Mouse (Mus musculus) heart, embryonic 13.5 days (tissue): ENCODE data around the gene Pcdh18. TPM values are rescaled to one million over a fixed set of nuclear protein-coding genes. Genes with fewer than 3 reads are reported as not detected.
A peak's percentile ranks its signal among the peaks of the same experiment; 100 is the strongest.

Experiments
- ATAC-seq: fragments of 200-750 bp; cut with Nextera tagmentation; 2 replicates; pipeline ENCODE4 v1.8.0; 2017; ENCODE audit warnings: moderate TSS enrichment; ENCODE audit not compliant: insufficient number of reproducible peaks, low FRiP score, low TSS enrichment; ENCODE audit errors: extremely low read depth
- H3K27ac ChIP-seq: fragments of 300-500 bp; sonication (generic); replicated peaks from 2 replicates; pipeline ENCODE4 v1.5.1; 2015; ENCODE audit warnings: moderate library complexity, mild to moderate bottlenecking, inconsistent platforms
- H3K27me3 ChIP-seq: fragments of 300-500 bp; sonication (generic); replicated peaks from 2 replicates; pipeline ENCODE4 v1.6.1; 2015; ENCODE audit warnings: mild to moderate bottlenecking, inconsistent platforms
- H3K36me3 ChIP-seq: fragments of 300-500 bp; sonication (generic); 2 replicates; pipeline ENCODE4 v1.6.1; 2015; ENCODE audit warnings: mild to moderate bottlenecking, inconsistent platforms
- H3K4me1 ChIP-seq: fragments of 300-500 bp; sonication (generic); 2 replicates; pipeline ENCODE4 v1.6.1; 2015; ENCODE audit warnings: inconsistent platforms
- H3K4me2 ChIP-seq: fragments of 300-500 bp; sonication (generic); 2 replicates; pipeline ENCODE4 v1.6.1; 2015; ENCODE audit warnings: inconsistent platforms, mild to moderate bottlenecking, moderate library complexity
- H3K4me3 ChIP-seq: fragments of 300-500 bp; sonication (generic); 2 replicates; pipeline ENCODE4 v1.5.1; 2015; ENCODE audit warnings: moderate library complexity, mild to moderate bottlenecking, inconsistent platforms
- H3K9ac ChIP-seq: fragments of 300-500 bp; sonication (generic); 2 replicates; pipeline ENCODE4 v1.6.1; 2015; ENCODE audit warnings: inconsistent platforms, mild to moderate bottlenecking, moderate library complexity
- H3K9me3 ChIP-seq: fragments of 300-500 bp; sonication (generic); 2 replicates; pipeline ENCODE4 v1.6.1; 2016; ENCODE audit warnings: inconsistent platforms
- WGBS: fragments of 180-500 bp; shearing (Covaris S2); methylation state at CpG from one replicate; pipeline ENCODE4 v1.1.7; 2015; ENCODE audit warnings: mixed read lengths; 5-methylcytosine and 5-hydroxymethylcytosine counted together
- polyA plus RNA-seq: library from polyadenylated mRNA; unstranded; fragments of >200 nt; fragmentation: Nextera tagmentation; extraction: Ambion mirVana; gene quantifications from 2 replicates; pipeline ENCODE4 v1.2.1, GENCODE M21; 2015

Gene Pcdh18
- 21.0 and 21.9 TPM in 2 replicates for polyA plus RNA-seq

DNA sequence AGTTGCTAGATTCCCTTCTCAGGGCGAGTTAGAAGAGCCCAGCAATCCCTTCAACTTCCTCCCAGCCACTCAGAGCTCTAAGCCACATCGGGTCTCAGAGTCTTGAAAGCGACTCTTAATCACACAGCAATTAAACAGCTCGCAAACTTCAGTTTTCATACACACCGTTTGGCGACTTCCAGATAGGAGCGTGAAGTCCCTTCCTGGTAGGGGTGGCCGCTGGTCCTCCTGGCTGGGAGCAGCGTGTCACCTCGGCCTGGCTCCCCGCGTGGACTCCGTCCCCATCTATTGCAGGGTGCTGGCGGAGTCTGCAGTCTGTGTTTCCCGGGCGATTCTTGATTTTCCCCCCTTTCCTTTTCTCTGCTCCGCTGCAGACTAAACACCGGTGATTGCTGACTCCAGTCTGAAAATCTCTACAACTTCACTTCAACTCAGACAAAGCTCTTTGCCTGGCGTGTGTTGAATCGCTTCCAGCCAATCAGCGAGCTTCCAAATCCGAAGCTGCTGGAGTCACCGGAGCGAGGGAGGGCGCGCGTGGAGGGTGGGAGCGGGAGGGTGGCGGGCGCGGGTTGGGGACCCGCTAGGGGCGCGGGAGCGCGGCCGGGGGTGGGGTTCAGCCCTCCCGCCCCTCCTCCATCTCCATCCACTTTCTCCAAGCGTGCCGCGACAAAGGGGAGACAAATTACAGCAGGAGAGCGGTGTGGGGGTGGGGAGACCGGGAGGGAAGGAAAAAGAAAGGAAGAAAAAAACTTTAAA lies at the start of gene Pcdh18:
Gene Pcdh18 (minus strand): TSS at position 456 of the 756 bp plus-strand sequence.
- peak; percentile 72 for ATAC-seq
- H3K9me3 ChIP-seq: no peaks in the 10 kb centered on the region
- H3K27me3 ChIP-seq: no peaks in the 10 kb centered on the region
- WGBS: under 1% methylated on average over 43 of the region's 43 CpGs
- peaks cover 35% of the 10 kb centered on the region for H3K4me1 ChIP-seq
- peak within 1 kb of the TSS; percentile 68 for H3K4me2 ChIP-seq
- peak within 1 kb of the TSS; percentile 88 for H3K9ac ChIP-seq
- peaks cover 27% of the 10 kb centered on the region for H3K36me3 ChIP-seq
- peak within 1 kb of the TSS; percentile 95 for H3K27ac ChIP-seq
- H3K4me3 ChIP-seq: peak within 1 kb of the TSS; percentile 72

DNA sequence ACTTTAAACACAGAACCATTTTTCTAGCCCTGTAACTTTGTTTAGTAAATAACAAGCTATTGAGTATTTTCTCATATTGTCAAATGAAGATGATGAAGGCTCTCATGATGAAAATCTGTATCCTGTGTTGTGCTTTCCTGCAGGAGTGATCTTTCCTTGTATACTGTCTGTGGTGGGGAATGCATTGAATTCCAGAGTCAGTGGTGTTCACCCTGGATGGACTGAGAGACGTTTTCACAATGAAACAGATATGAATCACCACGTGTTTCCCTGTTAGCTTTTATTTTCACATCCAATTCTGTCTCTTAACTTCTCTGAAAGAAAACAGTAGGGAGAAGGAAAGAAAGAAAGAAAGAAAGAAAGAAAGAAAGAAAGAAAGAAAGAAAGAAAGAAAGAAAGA lies 49.7 kb upstream of the Pcdh18 start:
- no peak overlapping the region for H3K9ac ChIP-seq
- H3K4me1 ChIP-seq: peaks cover 25% of the 10 kb centered on the region
- H3K36me3 ChIP-seq: no peaks in the 10 kb centered on the region
- WGBS: 34% methylated on average over 2 of the region's 2 CpGs
- H3K4me3 ChIP-seq: no peak overlapping the region
- no peak overlapping the region for H3K27ac ChIP-seq
- H3K4me2 ChIP-seq: no peak overlapping the region
- no peaks in the 10 kb centered on the region for H3K9me3 ChIP-seq
- ATAC-seq: no peak
- H3K27me3 ChIP-seq: no peaks in the 10 kb centered on the region

DNA sequence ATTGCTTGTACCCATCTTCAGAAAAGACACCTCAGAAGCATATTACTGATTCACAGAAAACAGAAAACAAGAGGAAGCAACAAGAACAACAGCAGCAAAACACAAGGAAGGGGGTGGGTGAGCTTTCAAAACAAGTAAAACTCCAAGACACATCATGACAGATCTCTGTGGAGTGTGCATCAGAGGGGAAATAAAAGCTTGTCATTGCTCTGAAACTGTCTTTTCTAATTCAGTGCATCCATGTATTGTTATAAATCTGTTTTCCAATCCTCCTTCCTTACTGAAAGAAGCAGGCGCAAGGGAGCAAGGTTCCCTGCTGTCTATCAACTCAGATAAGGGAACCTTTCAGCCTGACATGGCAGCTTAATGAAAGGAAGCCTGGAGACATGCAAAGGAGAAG lies 48.4 kb upstream of the Pcdh18 start:
- no peak for ATAC-seq
- H3K9me3 ChIP-seq: no peaks in the 10 kb centered on the region
- H3K36me3 ChIP-seq: no peaks in the 10 kb centered on the region
- H3K4me2 ChIP-seq: no peak overlapping the region
- H3K4me1 ChIP-seq: peaks cover 25% of the 10 kb centered on the region
- H3K27ac ChIP-seq: no peak overlapping the region
- no peaks in the 10 kb centered on the region for H3K27me3 ChIP-seq
- H3K9ac ChIP-seq: no peak overlapping the region
- WGBS: 53% methylated on average over 1 of the region's 1 CpGs
- H3K4me3 ChIP-seq: no peak overlapping the region

DNA sequence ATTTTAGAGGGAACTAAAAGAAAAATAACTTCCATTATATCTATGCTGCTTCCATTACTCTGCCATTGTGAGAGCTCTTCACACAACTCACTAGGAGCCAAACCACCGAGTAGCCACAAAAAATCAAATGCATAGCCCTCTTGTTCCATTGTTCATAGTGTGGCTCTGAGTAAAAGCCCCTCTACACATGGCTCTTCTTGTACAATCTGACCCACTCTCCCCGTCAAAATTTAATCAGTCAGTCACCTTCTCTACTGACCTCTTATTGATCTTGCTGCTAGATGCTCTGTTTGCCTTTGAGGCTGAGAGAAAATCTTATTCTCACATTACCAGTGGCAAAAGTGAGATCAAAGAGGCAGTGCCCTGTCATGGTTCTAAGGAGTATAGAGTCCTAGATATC lies 31.2 kb upstream of the Pcdh18 start:
- 58% methylated on average over 2 of the region's 2 CpGs for WGBS
- ATAC-seq: no peak
- no peak overlapping the region for H3K9ac ChIP-seq

DNA sequence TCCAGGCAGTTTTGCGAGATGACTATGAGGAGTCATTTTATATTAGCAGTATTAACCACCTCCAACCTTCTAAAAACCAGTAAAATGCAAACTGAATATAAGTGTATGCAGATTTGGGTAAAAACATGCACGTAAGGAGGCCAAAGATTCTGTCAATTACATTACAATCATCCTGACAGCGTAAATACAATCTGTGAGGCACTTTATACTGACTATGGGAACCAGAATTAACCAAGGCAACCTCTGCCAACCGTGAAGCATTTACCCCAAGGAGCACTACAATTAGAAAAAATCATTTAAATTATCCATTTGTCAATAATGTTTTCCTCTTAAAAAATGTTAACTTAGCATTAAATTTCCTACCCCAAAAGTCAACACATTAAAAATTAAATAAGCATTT lies 30.6 kb upstream of the Pcdh18 start:
- 80% methylated on average over 4 of the region's 4 CpGs for WGBS
- H3K4me2 ChIP-seq: no peak overlapping the region
- no peaks in the 10 kb centered on the region for H3K27me3 ChIP-seq
- ATAC-seq: no peak
- H3K4me3 ChIP-seq: no peak overlapping the region
- no peak overlapping the region for H3K9ac ChIP-seq
- H3K9me3 ChIP-seq: no peaks in the 10 kb centered on the region
- H3K4me1 ChIP-seq: no peaks in the 10 kb centered on the region
- no peaks in the 10 kb centered on the region for H3K36me3 ChIP-seq
- no peak overlapping the region for H3K27ac ChIP-seq

More for the DNA sequence above, 31.2 kb upstream of the Pcdh18 start:
- Histone ChIP-seq H3K9me3 (no peaks in the 10 kb centered on the region), H3K4me1 (no peaks in the 10 kb centered on the region), H3K27ac (no peak overlapping the region), H3K36me3 (no peaks in the 10 kb centered on the region), H3K27me3 (no peaks in the 10 kb centered on the region), H3K4me3 (no peak overlapping the region), H3K4me2 (no peak overlapping the region)

DNA sequence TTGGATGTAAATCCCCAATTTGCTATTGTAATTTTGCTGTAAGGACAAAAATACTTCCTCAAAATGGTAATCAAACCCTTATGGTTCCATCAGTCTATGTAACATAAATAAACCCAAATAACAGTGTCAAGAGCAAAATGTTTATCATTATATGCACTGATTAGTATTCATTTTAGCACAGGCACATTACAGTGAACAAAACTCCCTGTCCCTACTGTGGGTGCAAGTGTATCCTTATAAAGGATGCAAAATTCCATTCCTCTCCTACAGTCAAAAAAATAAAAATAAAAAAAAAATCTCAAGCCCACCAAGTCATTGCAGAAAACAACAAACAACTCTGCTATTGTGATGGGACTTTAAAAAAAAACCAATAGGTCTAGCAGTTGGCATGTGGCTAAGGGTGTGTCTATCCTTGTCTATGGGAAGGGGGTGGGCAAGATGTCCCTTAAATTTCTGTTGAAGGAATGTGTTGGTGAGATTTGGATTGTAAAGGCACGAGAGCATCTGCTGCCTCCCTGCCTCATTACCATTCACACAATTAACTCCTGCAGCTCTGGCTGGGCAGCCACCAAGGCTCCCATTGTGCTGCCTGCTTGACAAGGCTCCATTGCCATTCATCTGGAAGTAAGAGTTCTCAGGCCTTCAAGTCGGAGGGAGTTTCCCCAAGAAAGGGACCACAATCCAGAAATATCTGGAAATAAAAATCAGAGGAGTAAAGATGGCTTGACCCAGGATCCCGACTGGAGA lies 12.0 kb upstream of the Pcdh18 start:
- Histone ChIP-seq H3K4me3 (no peak overlapping the region), H3K9me3 (no peaks in the 10 kb centered on the region), H3K27me3 (no peaks in the 10 kb centered on the region), H3K4me2 (no peak overlapping the region), H3K4me1 (peaks cover 6% of the 10 kb centered on the region; the same call in 1 of the 2 replicates), H3K36me3 (no peaks in the 10 kb centered on the region), H3K27ac (no peak overlapping the region), H3K9ac (no peak overlapping the region)
- WGBS: 51% methylated on average over 3 of the region's 3 CpGs
- no peak for ATAC-seq

DNA sequence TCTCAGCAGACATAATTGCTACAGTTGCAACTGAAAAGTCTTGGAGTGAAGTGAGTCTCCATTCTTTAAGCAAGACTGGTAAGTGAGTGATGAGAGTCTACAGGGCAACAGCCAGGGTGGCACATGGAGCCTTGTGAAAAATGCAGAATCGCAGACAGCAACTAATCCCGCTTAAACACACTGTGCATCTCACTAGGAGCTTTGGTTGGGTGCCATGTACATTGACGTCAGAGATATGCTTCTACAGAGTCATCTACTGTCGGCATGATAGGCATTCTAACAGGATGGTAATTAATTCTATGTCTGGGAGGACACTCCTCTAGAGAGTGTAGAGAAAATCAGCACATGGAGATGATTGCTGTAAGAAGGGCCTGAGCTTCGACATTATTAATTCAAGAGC lies 5.6 kb upstream of the Pcdh18 start:
- no peak overlapping the region for H3K4me3 ChIP-seq
- H3K9me3 ChIP-seq: no peaks in the 10 kb centered on the region
- no peaks in the 10 kb centered on the region for H3K36me3 ChIP-seq
- H3K9ac ChIP-seq: no peak overlapping the region
- no peak overlapping the region for H3K27ac ChIP-seq
- ATAC-seq: no peak
- no peaks in the 10 kb centered on the region for H3K27me3 ChIP-seq
- 61% methylated on average over 5 of the region's 5 CpGs for WGBS
- no peaks in the 10 kb centered on the region for H3K4me1 ChIP-seq
- no peak overlapping the region for H3K4me2 ChIP-seq

DNA sequence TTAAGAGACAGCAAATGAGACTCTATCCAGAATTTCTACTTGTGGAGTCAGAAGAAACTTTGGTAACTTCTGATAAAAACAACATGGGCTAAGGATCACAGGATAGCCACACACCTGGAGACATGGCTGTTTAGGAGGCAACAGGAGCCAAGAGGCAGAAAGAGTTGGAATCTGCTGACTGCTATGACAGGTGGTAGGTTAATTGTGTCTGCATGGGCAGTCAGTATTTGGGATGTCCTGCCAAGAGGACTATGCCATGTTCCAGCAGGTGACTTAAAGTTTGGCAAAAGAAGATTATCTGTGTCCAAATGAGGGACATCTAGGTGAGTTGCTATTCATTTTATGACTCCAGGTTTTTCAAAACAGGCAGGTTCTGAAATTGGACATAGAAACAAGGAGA lies 4.8 kb upstream of the Pcdh18 start:
- ATAC-seq: no peak
- no peaks in the 10 kb centered on the region for H3K9me3 ChIP-seq
- H3K4me3 ChIP-seq: no peak overlapping the region
- no peak overlapping the region for H3K4me2 ChIP-seq
- no peak overlapping the region for H3K27ac ChIP-seq
- H3K4me1 ChIP-seq: no peaks in the 10 kb centered on the region
- no peak overlapping the region for H3K9ac ChIP-seq
- no peaks in the 10 kb centered on the region for H3K27me3 ChIP-seq
- no peaks in the 10 kb centered on the region for H3K36me3 ChIP-seq

DNA sequence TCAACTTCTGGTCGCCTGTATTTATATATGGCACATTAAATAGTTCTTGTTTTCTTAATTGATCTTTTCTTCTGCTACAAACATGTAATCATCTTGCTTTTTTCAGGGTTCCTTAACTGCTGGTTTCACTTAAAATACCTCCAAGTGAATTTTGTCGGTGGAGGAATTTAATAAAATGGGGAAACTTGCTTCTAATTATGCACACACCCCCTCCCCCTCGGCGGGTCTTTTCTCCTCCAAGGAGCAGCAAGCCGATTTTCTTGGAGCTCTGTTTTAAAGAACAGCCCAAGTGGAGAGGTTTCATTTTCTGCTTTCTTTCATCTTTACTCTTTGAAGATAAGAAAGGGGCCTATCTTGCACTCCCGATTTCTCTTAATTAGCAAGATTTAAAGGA lies 498 bp upstream of the Pcdh18 start:
- H3K4me1 ChIP-seq: peaks cover 31% of the 10 kb centered on the region
- no peaks in the 10 kb centered on the region for H3K9me3 ChIP-seq
- H3K36me3 ChIP-seq: peaks cover 22% of the 10 kb centered on the region
- WGBS: 0% methylated on average over 6 of the region's 6 CpGs
- H3K9ac ChIP-seq: peak overlapping the region; percentile 88
- H3K4me3 ChIP-seq: peak overlapping the region; percentile 72
- H3K27ac ChIP-seq: peak overlapping the region; percentile 95
- peak overlapping the region; percentile 68 for H3K4me2 ChIP-seq
- no peaks in the 10 kb centered on the region for H3K27me3 ChIP-seq
- ATAC-seq: no peak

DNA sequence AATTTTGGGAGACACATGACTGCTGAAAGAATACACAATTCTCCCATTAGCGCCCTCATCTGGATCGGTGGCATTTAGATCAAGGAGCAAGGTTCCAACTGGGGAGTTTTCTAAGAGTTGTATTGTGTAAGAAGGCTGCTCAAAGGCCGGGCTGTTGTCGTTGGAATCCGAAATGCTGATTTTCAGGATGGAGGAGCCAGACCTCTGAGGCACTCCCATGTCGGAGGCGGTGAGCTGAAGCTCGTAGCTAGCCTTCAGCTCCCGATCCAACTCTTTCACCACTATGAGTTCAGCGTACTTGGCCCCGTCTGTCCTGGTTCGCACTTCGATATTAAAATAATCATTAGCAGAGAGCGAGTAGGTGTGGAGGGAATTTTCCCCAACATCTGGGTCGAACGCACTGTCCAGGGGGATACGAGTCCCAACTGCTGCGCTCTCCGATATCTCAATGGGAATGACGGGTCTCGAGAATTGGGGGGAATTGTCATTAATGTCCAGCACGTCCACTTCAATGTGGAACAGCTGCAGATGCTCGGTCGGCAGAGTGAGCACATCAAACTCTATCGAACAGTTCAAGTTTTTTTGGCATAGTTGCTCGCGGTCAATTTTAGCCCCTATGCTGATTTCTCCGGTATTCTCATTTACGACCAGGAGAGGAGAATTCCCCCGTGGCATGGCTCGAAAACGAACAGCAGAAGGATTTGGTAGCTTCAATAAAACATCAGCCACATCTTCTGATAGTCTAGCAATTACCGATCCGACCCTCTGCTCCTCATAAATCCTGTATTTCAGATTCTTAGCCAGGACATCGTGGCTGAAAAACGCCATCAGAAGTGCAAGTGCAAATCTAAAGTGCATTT lies 909 bp downstream of the Pcdh18 start:
- peaks cover 35% of the 10 kb centered on the region for H3K4me1 ChIP-seq
- peak overlapping the region; percentile 68 for H3K4me2 ChIP-seq
- no peak for ATAC-seq
- peaks cover 36% of the 10 kb centered on the region for H3K36me3 ChIP-seq
- H3K9me3 ChIP-seq: no peaks in the 10 kb centered on the region
- WGBS: 3% methylated on average over 36 of the region's 36 CpGs
- peak overlapping the region; percentile 72 for H3K4me3 ChIP-seq
- peak overlapping the region; percentile 88 for H3K9ac ChIP-seq
- no peaks in the 10 kb centered on the region for H3K27me3 ChIP-seq
- H3K27ac ChIP-seq: peak overlapping the region; percentile 95

DNA sequence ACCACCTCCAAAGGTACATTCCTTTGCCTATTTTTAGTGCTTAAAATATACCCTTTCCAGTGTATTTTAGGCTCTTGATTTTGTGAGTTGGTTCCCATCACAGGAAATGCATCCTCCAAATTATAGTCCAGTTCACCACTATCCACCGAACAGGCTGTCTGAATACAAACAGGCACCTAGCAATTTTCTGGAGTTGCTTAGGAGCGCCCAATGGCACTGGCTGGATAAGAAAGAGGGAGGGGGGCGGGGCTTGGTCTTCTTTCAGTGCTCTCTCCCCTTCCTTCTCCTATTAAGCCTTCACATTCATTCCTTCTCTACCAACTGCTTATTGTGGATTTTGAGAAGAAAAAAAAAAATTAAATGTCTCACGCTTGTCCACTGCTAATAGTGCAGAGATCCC lies 4.4 kb downstream of the Pcdh18 start:
- ATAC-seq: no peak
- H3K4me2 ChIP-seq: peak overlapping the region; percentile 68
- peak overlapping the region; percentile 72 for H3K4me3 ChIP-seq
- peaks cover 65% of the 10 kb centered on the region for H3K36me3 ChIP-seq
- no peak overlapping the region for H3K27ac ChIP-seq
- peak overlapping the region; percentile 71 for H3K9ac ChIP-seq
- no peaks in the 10 kb centered on the region for H3K27me3 ChIP-seq
- 60% methylated on average over 4 of the region's 4 CpGs for WGBS
- no peaks in the 10 kb centered on the region for H3K9me3 ChIP-seq
- peaks cover 39% of the 10 kb centered on the region for H3K4me1 ChIP-seq
